ENCODE assay signal across 11 mouse cellular contexts in genomic region chr5:127612397-127612796, GRCm38 (mm10).
"Had no signal": no experiment of that assay in that cellular context is flagged by ENCODE, and none has a peak within 500 bp of the region (broad histone marks: within the 10 kb centered on the region; RNA-seq: fewer than 3 reads in every experiment).

No protein-coding gene starts in this region.

- H3K4me3 ChIP-seq: kidney, embryonic 15.5 days; limb, embryonic 12.5 days; lung, embryonic 15.5 days; midbrain, embryonic 12.5 days had no signal

- H3K27ac ChIP-seq: kidney, embryonic 15.5 days; limb, embryonic 12.5 days; lung, embryonic 15.5 days; midbrain, embryonic 12.5 days; stomach, postnatal 0 days had no signal

- H3K27me3 ChIP-seq: kidney, embryonic 15.5 days; limb, embryonic 12.5 days; lung, embryonic 15.5 days; midbrain, embryonic 12.5 days had no signal

- H3K4me2 ChIP-seq: kidney, embryonic 15.5 days; limb, embryonic 12.5 days; lung, embryonic 15.5 days; midbrain, embryonic 12.5 days had no signal

- DNase-seq: kidney, adult 2 months; kidney, postnatal 25 days; liver; right cerebral cortex, postnatal 14 days; thymus, postnatal 4 days had no signal

- ATAC-seq: intestine, embryonic 16.5 days had no signal

- H3K9ac ChIP-seq: kidney, embryonic 15.5 days; limb, embryonic 12.5 days; lung, embryonic 15.5 days; midbrain, embryonic 12.5 days had no signal

- H3K9me3 ChIP-seq: kidney, embryonic 15.5 days; limb, embryonic 12.5 days; lung, embryonic 15.5 days; midbrain, embryonic 12.5 days had no signal
